Mouse (Mus musculus) brain, embryonic 14.5 days (tissue): ENCODE results near the gene Xylt1. TPM values are rescaled to one million over a fixed set of nuclear protein-coding genes. Genes with fewer than 3 reads are reported as not detected.

Source experiments
- DNase-seq: peaks from one replicate; pipeline ENCODE4 v3.0.0-alpha.2; 2011; ENCODE audit warnings: low read depth
- CTCF ChIP-seq: fragments of 200-500 bp; IDR thresholded peaks from 2 replicates; pipeline ENCODE4 v1.5.1; 2012; ENCODE audit warnings: inconsistent platforms, mild to moderate bottlenecking, moderate library complexity, borderline replicate concordance; ENCODE audit not compliant: insufficient read depth, insufficient read length; ENCODE audit errors: extremely low read depth
- POLR2A ChIP-seq: fragments of 200-500 bp; IDR thresholded peaks from 2 replicates; pipeline ENCODE4 v1.6.1; 2012; ENCODE audit warnings: mild to moderate bottlenecking, inconsistent platforms, borderline replicate concordance; ENCODE audit not compliant: poor library complexity, insufficient read depth, insufficient read length, severe bottlenecking; ENCODE audit errors: extremely low read depth
- polyA plus RNA-seq: library from polyadenylated mRNA; depleted of rRNA; stranded (reverse); fragments of >200 nt; gene quantifications from 2 replicates; pipeline ENCODE4 v1.2.3, GENCODE M21; 2012

The Xylt1 gene
- polyA plus RNA-seq, 1 experiment, result 8.2 TPM

- DNase-seq, result peak; percentile 69
- TF ChIP-seq POLR2A (no peak), CTCF (no peak)
These were observed 606 bp downstream of the Xylt1 start for GRCm38 (mm10) chr7:117381188-117381981.

- TF ChIP-seq CTCF, result no peak
- no peak for TF ChIP-seq POLR2A
- DNase-seq, result no peak
These were observed 1.2 kb downstream of the Xylt1 start for GRCm38 (mm10) chr7:117382006-117382405.

DNA sequence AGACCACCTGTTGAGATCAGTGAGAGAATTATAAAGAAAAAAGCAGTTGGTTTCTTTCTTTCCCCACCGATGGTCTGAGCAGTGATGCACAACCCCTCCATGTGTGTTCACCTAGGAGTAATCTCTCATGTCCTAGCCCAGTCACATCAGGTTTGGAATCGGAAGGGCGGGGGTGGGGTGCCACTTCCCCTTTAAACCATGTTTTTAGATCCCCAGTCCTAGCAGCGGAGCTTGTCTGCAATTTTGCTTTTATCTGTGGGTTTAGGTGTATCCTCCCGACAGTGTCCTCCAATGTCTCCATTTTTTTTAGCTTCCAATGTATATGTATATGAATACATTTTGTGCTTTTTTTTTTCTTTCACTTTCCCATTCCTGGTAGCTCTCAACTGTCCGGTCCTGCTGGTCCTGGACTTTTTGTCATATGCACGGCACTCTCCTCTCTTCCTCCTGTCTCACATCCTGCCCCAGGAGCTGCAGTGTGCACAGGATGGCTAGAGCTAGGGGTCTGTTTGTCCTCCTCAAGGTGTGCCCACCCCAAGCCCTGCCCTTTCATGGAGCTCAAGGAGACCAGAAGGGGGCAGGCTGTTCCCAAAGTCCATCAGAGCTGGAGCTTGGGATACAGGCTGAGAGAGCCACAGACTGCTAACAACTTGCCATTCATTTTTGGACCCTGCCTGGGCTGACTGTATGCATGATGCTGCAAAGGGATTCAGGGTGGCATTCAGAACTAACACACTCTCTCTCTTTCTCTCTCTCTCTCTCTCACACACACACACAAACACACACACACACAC lies 2.6 kb downstream of the Xylt1 start:
- peak; percentile 86 for DNase-seq
- TF ChIP-seq POLR2A (no peak), CTCF (peak; percentile 72)

GRCm38 (mm10) chr7:117386376-117386775 lies 5.6 kb downstream of the Xylt1 start:
- DNase-seq, result no peak
- TF ChIP-seq POLR2A (no peak), CTCF (no peak)

- no peak for DNase-seq
- TF ChIP-seq CTCF, result no peak
- no peak for TF ChIP-seq POLR2A
These were observed 7.7 kb downstream of the Xylt1 start for GRCm38 (mm10) chr7:117388284-117388988.

DNA sequence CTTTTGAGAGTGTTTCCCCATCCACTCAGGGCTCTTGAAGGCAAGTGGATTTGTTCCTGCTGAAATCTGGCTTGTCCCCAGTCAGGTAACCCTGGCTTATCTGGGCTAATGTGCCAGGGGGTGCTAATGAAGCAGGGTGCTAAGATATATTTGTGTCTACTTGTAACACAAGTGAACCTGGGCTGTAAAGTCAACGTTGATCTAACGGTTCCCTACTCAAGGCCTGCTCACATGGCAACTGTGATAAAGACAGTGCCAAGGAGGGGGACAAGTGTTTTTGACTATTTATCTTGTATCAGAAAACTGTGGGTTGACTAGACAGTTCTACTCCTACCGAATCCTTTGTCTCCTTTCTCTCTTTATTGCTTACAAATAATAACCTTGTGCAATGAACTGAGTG lies 8.3 kb downstream of the Xylt1 start:
- TF ChIP-seq CTCF, result no peak
- TF ChIP-seq POLR2A, result no peak

GRCm38 (mm10) chr7:117392863-117393569 lies 12.2 kb downstream of the Xylt1 start:
- TF ChIP-seq POLR2A, result no peak
- TF ChIP-seq CTCF, result no peak
- DNase-seq, result no peak

More for the DNA sequence above, 8.3 kb downstream of the Xylt1 start:
- DNase-seq, result no peak

- DNase-seq, result no peak
- no peak for TF ChIP-seq POLR2A
- TF ChIP-seq CTCF, result no peak
These were observed 13.2 kb downstream of the Xylt1 start for GRCm38 (mm10) chr7:117393976-117394375.

GRCm38 (mm10) chr7:117394380-117394779 lies 13.6 kb downstream of the Xylt1 start:
- TF ChIP-seq POLR2A (no peak), CTCF (no peak)
- no peak for DNase-seq

DNA sequence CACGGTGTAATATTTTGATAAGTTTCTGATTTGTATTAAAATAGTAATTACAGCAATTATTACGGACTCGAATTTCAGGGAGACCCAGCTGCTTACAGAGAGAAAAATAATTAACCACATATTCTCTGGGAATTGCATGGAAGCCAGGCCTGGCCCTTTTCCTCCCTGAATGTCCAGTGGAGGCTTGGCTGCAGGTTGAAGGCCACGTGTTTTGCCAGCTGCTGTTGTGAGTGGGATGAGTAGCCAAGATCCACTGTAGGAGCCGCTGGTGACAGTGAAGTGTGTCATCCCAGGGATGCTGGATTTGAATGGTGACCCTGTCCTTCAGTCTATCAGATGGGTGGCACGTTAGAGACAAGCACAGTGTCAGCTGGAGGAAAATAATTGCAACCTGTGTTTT lies 14.7 kb downstream of the Xylt1 start:
- no peak for TF ChIP-seq CTCF
- TF ChIP-seq POLR2A, result no peak
- DNase-seq, result no peak

- TF ChIP-seq POLR2A, result no peak
- TF ChIP-seq CTCF, result no peak
- no peak for DNase-seq
These were observed 17.1 kb downstream of the Xylt1 start for GRCm38 (mm10) chr7:117397877-117398276.

GRCm38 (mm10) chr7:117399971-117400370 lies 19.2 kb downstream of the Xylt1 start:
- TF ChIP-seq POLR2A (no peak), CTCF (no peak)
- DNase-seq, result no peak
